Mouse (Mus musculus): ENCODE data around the gene Wdr27.
"Not testable (repeated sequence)": the region's sequence is repeated elsewhere in the genome, so short reads cannot be mapped to it uniquely, and the experiment has no call there.

Wdr27 gene

DNA sequence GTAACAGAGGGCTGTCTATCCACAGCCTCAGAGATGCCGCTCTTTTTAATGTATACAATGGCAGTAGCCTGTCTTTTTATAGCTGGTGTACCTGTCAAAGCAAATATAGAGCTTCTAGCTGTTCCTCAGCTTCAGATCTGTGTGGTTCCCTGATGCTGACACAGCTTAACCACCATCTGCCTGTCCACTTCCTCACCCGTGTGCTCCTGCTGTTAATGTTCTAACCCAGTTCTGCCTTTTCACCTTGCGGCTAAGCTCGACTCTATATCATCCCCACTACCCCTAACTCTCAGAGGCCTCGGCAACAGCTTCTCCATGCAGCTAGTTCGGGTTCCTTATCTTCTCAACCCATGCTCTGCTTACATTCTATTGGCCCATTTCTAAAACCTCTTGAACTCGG lies 12.3 kb downstream of the Wdr27 start:
- in situ Hi-C loops (cut with MseI, MboI) = no loop called here

DNA sequence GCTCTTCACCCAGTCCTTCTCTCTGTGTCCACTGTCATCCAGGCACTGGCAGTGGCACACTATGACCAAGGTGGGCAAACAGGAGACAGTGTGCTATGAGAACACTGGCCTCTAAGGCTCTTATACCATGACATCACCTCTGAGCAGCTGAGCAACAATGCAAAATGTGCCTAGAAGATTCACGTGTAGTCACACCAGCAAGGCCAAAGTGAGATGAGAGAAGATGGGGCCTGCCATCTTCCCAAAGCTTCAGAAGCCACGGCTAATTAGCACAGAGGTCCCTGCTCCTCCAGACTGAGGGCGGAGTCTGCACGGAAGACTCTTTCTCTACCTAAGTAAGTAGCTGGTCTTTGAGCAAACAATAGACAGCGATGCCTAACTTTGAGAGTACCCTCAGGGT lies 14.3 kb downstream of the Wdr27 start:
- in situ Hi-C loops (cut with MseI, MboI) = no loop called here

DNA sequence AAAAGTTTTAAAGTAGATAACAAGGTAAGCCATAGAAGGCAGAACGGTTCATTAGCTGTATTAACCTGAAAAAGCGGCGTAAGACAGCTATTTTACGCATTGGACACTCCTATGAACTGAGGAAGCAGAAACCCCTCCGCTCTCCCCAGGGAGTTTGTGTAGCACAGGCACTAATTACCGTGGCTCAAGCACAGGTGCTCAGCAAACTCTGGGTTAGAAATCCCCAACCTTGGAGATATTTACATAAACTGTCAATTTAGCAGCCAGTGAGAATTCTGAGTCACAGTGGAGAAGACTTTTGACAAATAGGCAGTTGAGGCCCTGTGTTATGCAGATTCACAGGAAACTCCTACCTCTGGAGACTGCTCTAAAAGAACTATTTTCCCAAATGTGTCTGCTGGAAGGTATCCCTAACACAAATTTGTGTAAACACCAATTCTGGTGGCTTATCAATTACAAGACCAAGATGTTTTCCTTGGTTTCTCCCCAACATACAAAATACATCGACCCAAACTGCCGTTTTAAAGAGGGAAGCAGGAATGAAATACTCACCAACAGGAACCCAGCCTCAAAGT lies 15.2 kb downstream of the Wdr27 start:
- in situ Hi-C loops (cut with MseI, MboI) = no loop called here

DNA sequence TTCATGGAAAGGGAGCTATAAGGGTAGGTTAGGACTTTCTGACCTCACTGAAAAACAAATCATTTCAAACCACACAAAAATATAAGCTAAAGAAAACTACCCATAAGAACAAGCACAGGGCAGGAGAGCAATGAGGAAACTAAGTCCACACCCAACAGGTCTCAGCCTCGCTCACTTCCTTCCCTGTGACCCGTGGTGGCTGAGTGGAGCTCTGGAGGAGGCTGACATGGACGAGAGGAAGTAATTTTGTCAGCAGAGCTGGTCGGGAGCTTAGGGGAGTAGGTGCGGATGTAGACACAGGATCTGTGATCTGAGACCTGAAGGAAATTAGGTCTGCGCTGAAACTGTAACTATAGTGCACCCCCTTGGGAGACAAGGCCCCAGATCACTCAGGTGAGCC lies 21.4 kb downstream of the Wdr27 start:
- in situ Hi-C loops (cut with MseI, MboI) = loop anchor here (25.0 kb wide), 1 partner anchor 634 kb away; the partner anchor contains the start of gene Smoc2 (in 2 of the 2)

DNA sequence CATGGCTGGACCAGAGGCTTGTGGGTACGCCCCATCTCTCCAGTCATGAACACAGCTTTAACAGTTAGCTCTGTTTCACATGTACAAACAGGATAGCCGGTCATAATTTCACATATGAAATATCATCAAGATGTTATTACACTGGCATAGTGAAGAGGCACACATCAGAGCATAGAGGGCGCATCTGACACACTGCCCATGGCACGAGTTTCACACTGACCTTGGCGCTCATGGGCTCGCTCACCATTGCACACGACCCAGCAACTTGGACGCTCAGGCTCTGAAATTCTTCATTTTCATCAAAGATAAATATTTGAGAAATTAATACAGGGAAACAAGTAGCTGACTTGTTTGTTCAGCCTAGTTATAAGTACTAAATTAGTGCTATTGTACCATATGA lies 25.1 kb downstream of the Wdr27 start:
- in situ Hi-C loops (cut with MseI, MboI) = loop anchor here (25.0 kb wide), 1 partner anchor 631 kb away; the partner anchor contains the start of gene Smoc2 (in 2 of the 2)

DNA sequence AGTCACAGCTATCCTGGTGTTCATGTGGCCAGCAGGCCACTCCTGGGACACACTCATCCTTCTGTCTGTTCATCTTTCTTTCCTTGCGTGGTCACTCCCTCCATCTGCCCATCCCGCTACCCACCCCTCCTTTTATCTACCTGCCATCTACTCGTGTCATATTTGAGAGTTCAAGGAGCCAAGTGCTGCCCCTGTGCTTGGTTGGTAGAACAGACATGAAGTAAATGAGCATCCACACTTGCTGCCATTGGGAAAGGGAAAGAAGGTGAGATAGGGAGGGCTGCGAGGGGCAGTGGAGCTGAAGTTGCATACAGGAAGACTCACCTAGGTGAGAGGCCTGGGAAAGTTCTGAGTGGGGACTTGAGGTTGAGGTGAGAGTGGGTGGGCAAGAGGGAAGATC lies 28.6 kb downstream of the Wdr27 start:
- in situ Hi-C loops (cut with MseI, MboI) = loop anchor here (25.0 kb wide), 1 partner anchor 627 kb away; the partner anchor contains the start of gene Smoc2 (in 2 of the 2)

DNA sequence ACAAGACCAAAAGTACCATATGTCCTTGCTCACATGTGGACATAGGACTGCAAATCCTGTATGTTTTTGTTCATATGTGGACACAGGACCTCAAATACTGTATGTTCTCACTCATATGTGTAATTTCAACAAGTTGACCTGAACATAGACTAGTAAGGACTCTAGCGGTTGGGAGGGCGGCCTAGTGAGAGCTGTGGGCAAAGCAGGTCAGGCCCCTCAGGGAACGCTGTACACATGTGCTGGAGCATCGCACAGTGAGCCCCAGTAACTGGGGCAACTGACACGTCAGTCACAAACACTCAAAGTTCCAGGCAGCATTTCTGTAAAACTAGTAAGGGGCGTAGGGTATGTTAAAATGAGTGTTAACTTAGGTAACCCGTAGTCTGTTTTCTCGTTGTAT lies 30.0 kb downstream of the Wdr27 start:
- in situ Hi-C loops (cut with MseI, MboI) = loop anchor here (25.0 kb wide), 1 partner anchor 626 kb away; the partner anchor contains the start of gene Smoc2 (in 2 of the 2)

DNA sequence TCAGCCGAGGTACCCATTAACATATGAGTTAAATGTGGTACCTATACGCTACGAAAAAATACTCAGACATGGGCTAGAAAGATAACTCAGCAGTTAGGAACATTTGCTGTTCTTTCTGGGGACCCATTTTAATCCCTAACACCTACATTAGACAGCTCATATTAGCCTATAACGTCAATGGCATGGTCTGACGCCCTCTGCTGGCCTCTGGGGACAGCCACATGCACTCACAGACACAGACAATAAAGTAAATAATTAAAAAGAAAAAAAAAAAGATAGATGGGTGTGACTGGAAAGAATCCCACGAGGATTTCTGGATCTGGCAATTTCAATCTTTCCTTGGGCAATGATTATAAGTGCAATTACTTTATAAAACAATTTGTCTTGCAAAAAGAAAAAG lies 30.5 kb downstream of the Wdr27 start:
- in situ Hi-C loops (cut with MseI, MboI) = loop anchor here (25.0 kb wide), 1 partner anchor 625 kb away; the partner anchor contains the start of gene Smoc2 (in 2 of the 2)

DNA sequence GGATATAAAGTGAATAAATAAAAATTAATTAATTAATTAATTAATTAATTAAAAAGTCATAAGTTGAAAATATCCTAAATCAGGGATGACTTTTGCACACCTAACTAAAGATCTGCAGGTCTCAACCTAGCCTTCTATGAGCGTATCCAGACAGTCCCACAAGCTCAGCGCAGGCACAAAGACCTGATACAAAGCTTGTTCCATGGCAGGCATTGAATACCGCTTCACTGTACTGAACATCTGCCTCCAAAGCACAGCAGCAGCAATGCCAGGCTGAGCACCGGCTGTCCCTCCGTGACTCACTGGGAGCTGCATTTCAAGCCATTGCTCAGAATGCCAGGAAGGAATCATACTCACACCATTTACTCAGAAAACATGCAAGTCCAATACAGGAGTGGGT lies 32.2 kb downstream of the Wdr27 start:
- in situ Hi-C loops (cut with MseI, MboI) = loop anchor here (25.0 kb wide), 1 partner anchor 623 kb away; the partner anchor contains the start of gene Smoc2 (in 2 of the 2)

DNA sequence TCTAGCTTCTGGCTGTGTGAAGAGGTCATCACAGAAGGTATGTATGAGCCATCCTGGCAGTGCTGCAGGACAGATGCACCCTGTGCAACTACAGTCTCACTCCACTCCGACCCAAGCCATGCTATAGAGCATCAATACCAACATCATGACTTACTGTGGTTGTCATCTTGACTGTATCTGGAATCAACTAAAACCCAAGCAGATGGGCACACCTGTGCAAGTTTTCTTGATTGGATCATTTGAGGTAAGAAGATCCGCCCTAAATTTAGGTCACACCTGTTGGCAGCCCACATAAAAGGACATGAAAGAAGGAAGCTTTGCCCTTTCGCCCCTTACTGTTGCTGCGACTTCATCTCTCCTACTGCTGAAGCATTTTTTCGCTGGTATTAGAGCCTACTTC lies 33.6 kb downstream of the Wdr27 start:
- in situ Hi-C loops (cut with MseI, MboI) = loop anchor here (5.0 to 25.0 kb wide), 2 partner anchors 382 to 622 kb away; partner anchors contain the start of gene Smoc2 (in 2 of the 2)

DNA sequence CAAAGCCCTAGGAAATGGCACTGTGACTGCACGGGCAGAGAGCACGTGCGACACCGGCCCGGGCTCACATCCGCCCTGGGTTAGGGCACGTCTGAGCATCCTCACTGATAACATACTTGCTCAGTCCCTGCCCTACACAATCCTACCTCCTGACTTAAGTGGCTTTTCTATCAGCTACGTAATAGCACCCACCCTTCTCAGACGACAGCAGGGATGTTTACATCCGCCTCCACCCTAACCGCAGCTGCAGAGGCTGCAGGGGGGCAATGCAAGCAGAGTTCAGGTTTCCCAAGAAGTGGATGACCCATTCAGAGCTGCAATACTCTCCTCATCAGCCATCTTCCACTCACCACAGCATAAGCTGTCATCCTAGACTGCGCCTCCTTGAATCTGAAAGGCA lies 35.8 kb downstream of the Wdr27 start:
- in situ Hi-C loops (cut with MseI, MboI) = loop anchor here (5.0 to 25.0 kb wide), 2 partner anchors 380 to 620 kb away; partner anchors contain the start of gene Smoc2 (in 2 of the 2)

DNA sequence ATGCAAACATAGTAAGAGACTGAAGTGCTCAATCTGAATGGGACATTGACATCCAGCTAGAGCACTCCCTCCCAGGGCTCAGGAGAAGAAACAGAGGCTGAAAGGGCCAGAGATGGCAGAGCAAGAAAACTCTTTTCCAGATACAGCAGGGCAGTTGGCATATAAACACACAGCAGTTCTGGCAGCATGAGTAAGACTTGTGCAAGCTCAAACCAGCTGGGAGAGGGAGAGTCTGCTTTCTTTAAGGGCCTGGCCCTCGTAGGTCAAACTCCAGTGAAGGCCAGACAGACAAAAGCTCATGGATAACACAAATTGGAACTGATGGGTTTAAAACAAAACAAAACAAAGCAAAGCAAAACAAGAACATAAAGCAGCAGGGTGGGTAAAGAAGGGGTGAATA lies 36.3 kb downstream of the Wdr27 start:
- in situ Hi-C loops (cut with MseI, MboI) = loop anchor here (5.0 to 25.0 kb wide), 2 partner anchors 379 to 619 kb away; partner anchors contain the start of gene Smoc2 (in 2 of the 2)

DNA sequence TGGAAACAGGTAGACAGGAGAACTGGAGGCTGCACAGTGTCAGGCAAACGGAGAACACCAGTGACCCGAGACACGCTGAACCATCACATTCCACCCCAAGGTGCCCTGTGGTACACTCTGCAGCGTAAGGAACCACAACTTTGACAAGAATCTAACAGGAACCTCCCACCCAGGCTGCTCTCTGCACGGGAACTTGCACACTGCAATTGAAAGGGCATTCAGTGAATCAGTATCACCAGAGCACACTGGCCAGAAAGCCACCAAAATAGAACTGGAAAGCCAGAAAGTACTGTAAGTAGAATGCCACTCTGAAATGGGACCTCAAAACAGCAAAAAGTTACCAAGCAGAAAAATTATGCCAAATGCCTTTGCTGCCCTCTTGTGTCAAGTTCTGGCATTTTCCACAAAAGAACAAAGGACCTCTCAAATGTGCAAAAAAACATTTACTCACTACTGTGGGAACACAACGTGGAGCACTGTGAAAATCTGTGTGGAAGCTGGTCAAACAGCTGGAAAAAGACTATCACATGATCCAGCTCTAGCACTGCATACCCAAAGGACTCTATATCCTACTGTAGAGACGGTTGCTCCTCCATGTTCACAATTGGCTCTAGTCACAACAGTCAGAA lies 38.2 kb downstream of the Wdr27 start:
- in situ Hi-C loops (cut with MseI, MboI) = loop anchor here (5.0 to 25.0 kb wide), 2 partner anchors 377 to 617 kb away; partner anchors contain the start of gene Smoc2 (in 2 of the 2)

DNA sequence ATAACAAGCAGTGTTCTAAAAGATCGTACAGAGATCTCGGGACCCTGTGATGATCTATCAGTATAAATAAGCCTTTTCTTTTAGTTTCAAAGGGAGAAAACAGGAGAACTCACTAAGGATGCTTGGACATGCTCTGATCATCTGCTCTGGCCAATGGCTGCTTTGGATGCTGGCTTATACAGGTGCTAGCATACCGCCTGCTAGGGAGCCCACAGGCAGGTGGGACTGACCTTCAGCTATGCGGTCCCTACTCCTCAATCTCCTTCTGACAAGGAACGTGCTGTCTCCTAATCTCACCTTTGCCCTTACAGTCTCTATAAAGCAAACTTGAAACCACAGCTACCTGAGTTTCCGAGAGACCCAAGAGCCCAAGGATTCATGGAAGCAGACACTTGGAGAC lies 38.8 kb downstream of the Wdr27 start:
- in situ Hi-C loops (cut with MseI, MboI) = loop anchor here (25.0 kb wide), 1 partner anchor 617 kb away; the partner anchor contains the start of gene Smoc2 (in 2 of the 2)

DNA sequence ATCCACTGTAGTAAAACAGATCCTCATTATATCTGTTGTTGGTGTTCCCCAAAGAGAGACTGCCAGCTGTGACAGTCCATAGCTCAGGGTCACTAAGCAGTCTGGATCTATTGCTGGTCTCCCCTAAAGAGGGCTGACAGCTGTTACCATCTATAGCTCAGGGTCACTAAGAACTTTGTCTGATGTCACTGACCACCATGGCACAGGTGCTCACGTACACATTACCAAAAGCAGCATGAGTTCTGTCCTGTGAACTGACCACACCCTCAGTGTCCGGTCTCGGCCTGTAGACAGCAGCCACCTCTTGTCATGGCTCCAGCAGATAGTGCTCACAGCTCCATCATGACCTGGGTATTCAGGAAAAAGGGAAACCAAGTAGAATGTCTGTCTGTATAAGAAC lies 39.7 kb downstream of the Wdr27 start:
- in situ Hi-C loops (cut with MseI, MboI) = loop anchor here (25.0 kb wide), 1 partner anchor 616 kb away; the partner anchor contains the start of gene Smoc2 (in 2 of the 2)

DNA sequence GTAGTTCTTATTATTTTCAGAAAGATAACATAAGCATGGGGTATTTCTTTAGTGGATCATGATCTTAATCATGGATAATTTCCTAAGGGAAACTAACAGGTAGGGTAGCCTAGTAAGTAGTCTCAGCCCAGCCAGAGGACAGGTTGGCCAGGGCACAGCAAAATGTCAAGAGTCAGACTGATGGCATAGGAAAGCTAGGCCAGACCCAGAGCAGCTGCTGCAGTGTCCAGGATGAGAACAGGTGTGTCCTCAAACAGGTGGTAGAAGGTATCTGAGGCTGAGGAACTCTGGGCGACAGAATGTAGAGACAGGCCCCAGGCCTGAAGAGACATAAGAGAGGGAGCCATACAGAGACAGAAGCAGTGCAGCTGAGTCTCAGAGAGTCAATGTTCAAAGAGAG lies 44.0 kb downstream of the Wdr27 start:
- in situ Hi-C loops (cut with MseI, MboI) = no loop called here

DNA sequence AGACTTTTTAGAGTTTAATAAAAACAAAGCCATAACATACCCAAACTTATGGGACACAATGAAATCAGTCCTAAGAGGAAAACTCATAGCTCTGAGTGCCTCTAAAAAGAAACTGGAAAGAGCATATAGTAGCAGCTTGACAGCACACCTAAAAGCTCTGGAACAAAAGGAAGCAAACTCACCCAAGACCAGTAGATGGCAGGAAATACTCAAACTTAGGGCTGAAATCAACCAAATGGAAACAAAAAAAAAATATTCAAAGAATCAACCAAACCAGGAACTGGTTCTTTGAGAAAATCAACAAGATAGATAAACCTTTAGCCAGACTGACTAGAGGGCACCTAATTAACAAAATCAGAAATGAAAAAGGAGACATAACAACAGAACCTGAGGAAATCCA lies 47.9 kb downstream of the Wdr27 start:
- in situ Hi-C loops (cut with MseI, MboI) = not testable (repeated sequence)

DNA sequence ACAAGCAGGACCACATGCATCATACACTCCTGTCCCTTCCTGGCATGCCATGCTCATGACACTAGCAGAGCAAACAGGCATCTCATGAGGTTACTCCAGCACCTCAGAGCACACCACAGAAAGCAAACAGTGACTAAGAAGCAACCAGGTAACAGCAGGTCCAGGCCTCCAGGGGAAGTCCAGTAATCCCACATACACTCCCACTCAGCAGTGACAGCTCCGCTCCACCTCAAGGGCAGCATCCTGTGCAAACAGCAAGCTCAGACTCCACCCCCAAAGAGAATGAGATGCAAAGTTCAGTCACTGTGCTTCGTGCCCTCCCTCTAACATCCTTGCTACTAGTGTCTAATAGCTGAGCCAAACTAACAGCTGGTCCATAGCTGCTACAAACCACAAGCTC lies 56.0 kb downstream of the Wdr27 start:
- in situ Hi-C loops (cut with MseI, MboI) = no loop called here

DNA sequence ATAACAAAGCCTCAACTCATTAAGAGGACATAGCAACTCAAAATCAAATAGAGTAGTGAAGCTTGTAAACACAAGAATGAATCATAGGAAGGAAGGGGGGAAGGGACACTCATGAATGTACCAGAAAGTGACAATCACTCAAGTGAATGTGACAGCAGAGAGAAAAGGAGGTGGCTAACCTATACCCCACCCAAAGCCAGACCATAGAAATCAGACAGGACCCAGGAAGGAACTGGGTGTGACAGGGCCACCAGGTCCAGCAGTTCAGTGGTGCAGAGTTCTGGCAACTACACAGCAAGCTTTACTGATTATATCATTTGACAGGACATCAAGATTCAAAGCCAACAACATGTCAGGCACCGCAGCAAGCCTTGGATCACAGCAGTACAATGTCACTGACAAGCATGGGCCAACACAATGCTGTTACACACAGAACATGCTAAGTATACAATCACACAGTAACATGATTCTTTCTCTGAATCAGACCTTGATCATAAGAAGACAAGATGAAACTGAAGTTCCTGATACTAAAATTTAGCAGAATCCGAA lies 68.2 kb downstream of the Wdr27 start:
- in situ Hi-C loops (cut with MseI, MboI) = no loop called here

DNA sequence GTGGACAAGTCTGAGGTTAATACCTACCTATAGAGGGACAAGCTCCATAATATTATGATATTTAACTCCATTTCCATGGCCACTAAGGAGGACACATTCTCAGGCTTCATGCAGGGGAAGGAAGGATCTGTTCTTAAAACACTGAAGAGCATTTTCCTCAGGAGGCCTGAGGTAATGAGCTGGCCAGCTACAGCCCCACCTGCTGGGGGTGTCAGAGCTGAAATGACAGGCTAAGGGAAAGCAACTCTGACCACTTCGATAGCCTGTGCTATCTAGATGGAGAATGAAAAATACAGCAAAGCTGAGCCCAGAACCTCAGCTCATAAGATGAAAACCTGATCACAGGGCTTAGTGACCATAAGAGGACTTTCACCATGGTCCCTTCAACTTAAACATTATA lies 82.7 kb downstream of the Wdr27 start:
- in situ Hi-C loops (cut with MseI, MboI) = no loop called here

DNA sequence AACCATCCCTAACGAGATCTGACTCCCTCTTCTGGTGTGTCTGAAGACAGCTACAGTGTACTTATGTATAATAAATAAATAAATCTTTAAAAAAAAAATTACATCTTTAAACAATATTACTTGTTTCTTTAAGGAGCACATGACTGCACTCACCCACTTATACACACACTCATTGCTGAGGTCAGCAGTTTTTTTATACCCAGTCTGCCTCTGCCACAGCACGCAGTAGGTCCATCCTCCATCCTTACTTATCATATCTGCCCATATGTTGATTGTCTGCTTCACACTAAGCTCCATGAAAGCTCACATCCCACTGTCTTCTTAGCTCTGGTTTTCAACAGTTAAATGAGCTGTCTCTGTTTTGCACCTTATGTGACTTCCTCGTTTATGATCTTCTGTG lies 95.2 kb downstream of the Wdr27 start:
- in situ Hi-C loops (cut with MseI, MboI) = no loop called here

DNA sequence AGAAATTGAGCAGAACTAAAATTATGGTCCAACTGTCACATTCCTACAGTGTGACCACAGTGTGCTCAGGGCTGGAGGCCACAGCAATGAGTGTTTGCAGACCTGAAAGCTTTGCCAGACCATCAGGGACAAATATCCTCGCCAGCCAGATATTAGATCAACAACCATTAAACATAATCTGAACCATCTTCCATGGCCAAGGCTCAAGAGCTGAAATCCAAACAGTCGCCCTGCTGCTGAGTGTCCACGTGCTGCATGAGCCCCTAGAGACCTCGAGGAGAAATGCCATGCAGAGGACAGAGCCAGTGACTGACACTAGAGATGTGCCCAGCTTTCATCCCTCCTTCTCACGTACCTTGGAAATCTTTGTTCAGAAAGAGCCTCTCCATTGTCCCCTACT lies 96.1 kb downstream of the Wdr27 start:
- in situ Hi-C loops (cut with MseI, MboI) = no loop called here
